Mouse (Mus musculus): ENCODE data around the gene S1pr5.

DNA sequence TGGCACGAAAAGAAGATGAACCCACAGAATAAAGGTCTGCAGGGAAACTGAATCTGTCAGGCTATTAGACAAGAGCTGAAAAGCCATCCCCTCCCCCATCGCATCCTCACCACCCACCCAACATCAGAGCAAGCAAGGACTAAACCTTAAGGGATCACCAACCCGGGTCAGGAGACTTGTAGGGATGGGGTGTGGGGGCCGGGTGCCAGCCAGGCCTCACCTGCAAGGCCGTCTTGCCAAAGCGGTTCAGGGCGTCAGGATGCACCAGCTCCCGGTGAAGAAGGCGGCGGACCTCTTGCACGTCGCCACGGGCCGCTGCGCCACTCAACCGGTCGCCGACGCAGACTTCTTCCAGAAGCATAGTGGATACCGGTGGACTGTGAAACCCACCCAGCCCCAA is 42.3 kb upstream of the S1pr5 start:
- TF ChIP-seq EP300 (IDR thresholded peaks at IDR 0.05; ENCODE audit: low read length) (no peak), CTCF (conservative IDR thresholded peaks at IDR 0.05 in 1 of 2, IDR thresholded peaks at IDR 0.05 in 1 of 2; ENCODE audit: low read depth in 2 of 2, low read length in 2 of 2) (no peak), MAFK (IDR thresholded peaks at IDR 0.05; ENCODE audit: insufficient replicate concordance, low read length) (no peak), POLR2A (IDR thresholded peaks at IDR 0.05; ENCODE audit: low read depth, low read length) (no peak), E2F4 (IDR thresholded peaks at IDR 0.05; ENCODE audit: insufficient replicate concordance, low read depth, low read length) (no peak), ZC3H11A (IDR thresholded peaks at IDR 0.05; ENCODE audit: low read depth, low read length) (no peak), HCFC1 (IDR thresholded peaks at IDR 0.05; ENCODE audit: low read depth, low read length) (no peak), RCOR1 (conservative IDR thresholded peaks at IDR 0.05; ENCODE audit: low read depth, low read length) (no peak), MXI1 (IDR thresholded peaks at IDR 0.05; ENCODE audit: low read depth, low read length) (no peak; the same call in 1 of the 2 replicates), ZNF384 (IDR thresholded peaks at IDR 0.05; ENCODE audit: low read depth, low read length) (no peak), MAX (IDR thresholded peaks at IDR 0.05; ENCODE audit: low read length) (no peak)

Data from CH12.LX (cell line).